Mouse (Mus musculus): Measurements from ENCODE around the gene Mbnl2. TPM values are rescaled to one million over a fixed set of nuclear protein-coding genes. Genes with fewer than 3 reads are reported as not detected.

Mbnl2 gene
- polyA plus RNA-seq, 1 experiment from 2014 or later = 36.4 TPM

- H3K27me3 ChIP-seq (ENCODE audit: control insufficient read depth, insufficient read depth, low read length) = no peaks in the 10 kb centered on the region
- H3K4me1 ChIP-seq (ENCODE audit: control insufficient read depth, insufficient read depth, low read length) = no peaks in the 10 kb centered on the region
- H3K36me3 ChIP-seq (ENCODE audit: control insufficient read depth, insufficient read depth, low read length) = no peaks in the 10 kb centered on the region
- WGBS = 92% methylated on average over 10 of the region's 10 CpGs
- H3K4me2 ChIP-seq = no peak overlapping the region
- H3K9me3 ChIP-seq (ENCODE audit: control insufficient read depth, low read length) = no peaks in the 10 kb centered on the region
- no peak for DNase-seq (ENCODE audit: low spot score, missing footprints)
- no peak for ATAC-seq (ENCODE audit: low FRiP score)
- no peak overlapping the region for H3K27ac ChIP-seq (ENCODE audit: low read depth, low read length)
- H3K4me3 ChIP-seq (ENCODE audit: low read depth, low read length) = no peak overlapping the region
- no peak overlapping the region for H3K9ac ChIP-seq (ENCODE audit: low read length)
These were observed 134.4 kb downstream of the Mbnl2 start for GRCm38 (mm10) chr14:120409854-120410253.

DNA sequence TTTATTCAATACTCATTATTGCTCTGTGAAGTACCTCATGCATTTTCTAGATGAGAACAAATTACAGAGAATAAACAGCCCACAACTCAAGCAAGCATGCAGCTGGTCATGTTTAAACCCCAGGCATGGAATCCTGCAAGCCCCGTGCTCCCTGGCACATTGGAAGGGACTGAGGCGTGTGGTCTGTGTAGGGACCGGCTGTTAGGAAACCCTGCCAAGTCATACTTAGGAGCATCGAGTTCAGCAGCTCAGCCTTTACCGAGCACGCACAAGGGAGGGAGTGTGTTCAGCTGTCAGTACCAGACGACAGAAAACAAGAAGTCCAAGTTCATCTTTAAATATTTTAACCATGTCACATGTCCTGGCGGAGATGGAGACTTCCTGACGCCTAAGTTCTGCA is 141.4 kb downstream of the Mbnl2 start:
- no peak for DNase-seq (ENCODE audit: low spot score, missing footprints)
- no peak overlapping the region for H3K27ac ChIP-seq (ENCODE audit: low read depth, low read length)
- H3K9me3 ChIP-seq (ENCODE audit: control insufficient read depth, low read length) = no peaks in the 10 kb centered on the region
- no peaks in the 10 kb centered on the region for H3K4me1 ChIP-seq (ENCODE audit: control insufficient read depth, insufficient read depth, low read length)
- H3K9ac ChIP-seq (ENCODE audit: low read length) = no peak overlapping the region
- no peak overlapping the region for H3K4me2 ChIP-seq
- no peaks in the 10 kb centered on the region for H3K36me3 ChIP-seq (ENCODE audit: control insufficient read depth, insufficient read depth, low read length)
- H3K4me3 ChIP-seq (ENCODE audit: low read depth, low read length) = no peak overlapping the region
- no peak for ATAC-seq (ENCODE audit: low FRiP score)
- H3K27me3 ChIP-seq (ENCODE audit: control insufficient read depth, insufficient read depth, low read length) = no peaks in the 10 kb centered on the region
- WGBS = 90% methylated on average over 9 of the region's 9 CpGs

DNA sequence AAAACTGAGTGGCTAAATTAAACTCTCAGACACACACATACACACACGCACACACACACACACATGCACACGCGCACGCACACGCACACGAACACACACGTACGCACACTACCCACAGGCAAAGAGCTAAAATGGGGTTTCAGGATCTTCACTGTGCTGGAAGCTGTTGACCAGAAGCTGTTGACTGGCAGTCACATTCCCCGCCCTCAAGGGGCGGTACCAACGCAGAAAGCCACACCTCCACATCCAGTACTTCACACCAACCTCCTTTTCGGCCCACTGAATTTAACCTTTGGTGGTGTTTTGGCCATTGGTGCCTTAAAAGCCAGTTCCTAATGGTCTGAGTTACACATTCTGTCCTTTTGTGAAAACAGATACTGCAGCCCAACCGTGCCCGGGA is 143.5 kb downstream of the Mbnl2 start:
- Histone ChIP-seq H3K4me3 (ENCODE audit: low read depth, low read length) (no peak overlapping the region), H3K4me2 (no peak overlapping the region), H3K4me1 (ENCODE audit: control insufficient read depth, insufficient read depth, low read length) (no peaks in the 10 kb centered on the region), H3K9ac (ENCODE audit: low read length) (no peak overlapping the region), H3K9me3 (ENCODE audit: control insufficient read depth, low read length) (no peaks in the 10 kb centered on the region), H3K27ac (ENCODE audit: low read depth, low read length) (no peak overlapping the region), H3K36me3 (ENCODE audit: control insufficient read depth, insufficient read depth, low read length) (no peaks in the 10 kb centered on the region), H3K27me3 (ENCODE audit: control insufficient read depth, insufficient read depth, low read length) (no peaks in the 10 kb centered on the region)
- 71% methylated on average over 14 of the region's 14 CpGs for WGBS
- DNase-seq (ENCODE audit: low spot score, missing footprints) (peak; percentile 86), ATAC-seq (ENCODE audit: low FRiP score) (no peak)

DNA sequence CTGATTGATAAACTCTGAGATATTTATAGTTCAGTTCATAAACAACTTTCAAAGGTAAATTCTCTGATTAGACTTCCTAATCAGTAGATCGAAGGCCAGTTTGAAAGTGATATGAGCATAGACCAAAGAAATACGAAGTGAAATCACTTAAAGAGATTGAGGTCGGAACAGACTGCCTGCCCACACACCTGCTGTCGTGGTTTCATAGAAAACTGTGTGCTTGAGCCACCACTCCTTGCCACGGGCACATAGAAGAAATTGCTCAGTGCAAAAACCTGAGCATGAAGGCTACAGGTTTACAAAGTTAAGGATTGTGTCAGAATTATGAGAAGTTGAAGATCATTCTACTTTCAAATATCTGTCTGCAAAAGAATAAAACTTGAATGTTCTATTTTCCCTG is 153.0 kb downstream of the Mbnl2 start:
- 93% methylated on average over 5 of the region's 5 CpGs for WGBS
- Histone ChIP-seq H3K27ac (ENCODE audit: low read depth, low read length) (no peak overlapping the region), H3K36me3 (ENCODE audit: control insufficient read depth, insufficient read depth, low read length) (no peaks in the 10 kb centered on the region), H3K27me3 (ENCODE audit: control insufficient read depth, insufficient read depth, low read length) (no peaks in the 10 kb centered on the region), H3K9ac (ENCODE audit: low read length) (no peak overlapping the region), H3K4me3 (ENCODE audit: low read depth, low read length) (no peak overlapping the region), H3K4me1 (ENCODE audit: control insufficient read depth, insufficient read depth, low read length) (no peaks in the 10 kb centered on the region), H3K4me2 (no peak overlapping the region), H3K9me3 (ENCODE audit: control insufficient read depth, low read length) (peaks cover 3% of the 10 kb centered on the region; the same call in 1 of the 2 replicates)
- no peak for ATAC-seq (ENCODE audit: low FRiP score)
- DNase-seq (ENCODE audit: low spot score, missing footprints) = no peak

- no peak overlapping the region for H3K4me3 ChIP-seq (ENCODE audit: low read depth, low read length)
- no peaks in the 10 kb centered on the region for H3K36me3 ChIP-seq (ENCODE audit: control insufficient read depth, insufficient read depth, low read length)
- no peaks in the 10 kb centered on the region for H3K9me3 ChIP-seq (ENCODE audit: control insufficient read depth, low read length)
- no peak for ATAC-seq (ENCODE audit: low FRiP score)
- H3K9ac ChIP-seq (ENCODE audit: low read length) = no peak overlapping the region
- no peaks in the 10 kb centered on the region for H3K27me3 ChIP-seq (ENCODE audit: control insufficient read depth, insufficient read depth, low read length)
- peak; percentile 89 for DNase-seq (ENCODE audit: low spot score, missing footprints)
- H3K27ac ChIP-seq (ENCODE audit: low read depth, low read length) = no peak overlapping the region
- no peak overlapping the region for H3K4me2 ChIP-seq
- no peaks in the 10 kb centered on the region for H3K4me1 ChIP-seq (ENCODE audit: control insufficient read depth, insufficient read depth, low read length)
These were observed 157.3 kb downstream of the Mbnl2 start for GRCm38 (mm10) chr14:120432773-120433172.

- no peak overlapping the region for H3K4me2 ChIP-seq
- H3K36me3 ChIP-seq (ENCODE audit: control insufficient read depth, insufficient read depth, low read length) = no peaks in the 10 kb centered on the region
- DNase-seq (ENCODE audit: low spot score, missing footprints) (peak; percentile 85), ATAC-seq (ENCODE audit: low FRiP score) (no peak)
- no peaks in the 10 kb centered on the region for H3K9me3 ChIP-seq (ENCODE audit: control insufficient read depth, low read length)
- 80% methylated on average over 8 of the region's 8 CpGs for WGBS
- H3K27ac ChIP-seq (ENCODE audit: low read depth, low read length) = no peak overlapping the region
- H3K9ac ChIP-seq (ENCODE audit: low read length) = no peak overlapping the region
- no peaks in the 10 kb centered on the region for H3K27me3 ChIP-seq (ENCODE audit: control insufficient read depth, insufficient read depth, low read length)
- no peak overlapping the region for H3K4me3 ChIP-seq (ENCODE audit: low read depth, low read length)
- H3K4me1 ChIP-seq (ENCODE audit: control insufficient read depth, insufficient read depth, low read length) = no peaks in the 10 kb centered on the region
These were observed 158.5 kb downstream of the Mbnl2 start for GRCm38 (mm10) chr14:120433931-120434398.

DNA sequence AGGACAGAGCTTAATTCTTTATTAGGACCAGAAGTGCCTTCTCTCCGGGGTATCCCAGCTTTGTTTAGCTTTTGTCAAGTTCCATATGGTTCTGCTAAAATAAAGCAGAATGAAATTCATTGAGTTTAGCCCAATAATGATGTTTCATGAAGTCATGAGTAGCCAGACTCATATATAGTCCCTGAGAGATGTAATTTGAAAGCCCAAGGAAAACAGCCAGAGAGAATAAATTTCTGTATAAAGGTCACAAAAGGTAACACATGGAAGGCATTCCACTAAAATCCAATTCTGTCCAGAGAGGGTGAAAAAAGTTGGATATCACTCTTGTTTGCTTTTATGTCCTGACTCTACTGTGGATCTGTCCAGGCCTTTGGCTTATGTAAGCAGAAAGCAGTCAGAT is 159.4 kb downstream of the Mbnl2 start:
- no peak overlapping the region for H3K4me2 ChIP-seq
- no peak overlapping the region for H3K27ac ChIP-seq (ENCODE audit: low read depth, low read length)
- H3K4me3 ChIP-seq (ENCODE audit: low read depth, low read length) = no peak overlapping the region
- H3K27me3 ChIP-seq (ENCODE audit: control insufficient read depth, insufficient read depth, low read length) = no peaks in the 10 kb centered on the region
- H3K9ac ChIP-seq (ENCODE audit: low read length) = no peak overlapping the region
- no peaks in the 10 kb centered on the region for H3K36me3 ChIP-seq (ENCODE audit: control insufficient read depth, insufficient read depth, low read length)
- no peak for DNase-seq (ENCODE audit: low spot score, missing footprints)
- H3K4me1 ChIP-seq (ENCODE audit: control insufficient read depth, insufficient read depth, low read length) = no peaks in the 10 kb centered on the region
- H3K9me3 ChIP-seq (ENCODE audit: control insufficient read depth, low read length) = no peaks in the 10 kb centered on the region
- 85% methylated on average over 1 of the region's 1 CpGs for WGBS
- no peak for ATAC-seq (ENCODE audit: low FRiP score)

GRCm38 (mm10) chr14:120440716-120441115 is 165.2 kb downstream of the Mbnl2 start:
- Histone ChIP-seq H3K9ac (ENCODE audit: low read length) (no peak overlapping the region), H3K4me2 (no peak overlapping the region), H3K27ac (ENCODE audit: low read depth, low read length) (no peak overlapping the region), H3K36me3 (ENCODE audit: control insufficient read depth, insufficient read depth, low read length) (no peaks in the 10 kb centered on the region), H3K9me3 (ENCODE audit: control insufficient read depth, low read length) (no peaks in the 10 kb centered on the region), H3K4me3 (ENCODE audit: low read depth, low read length) (no peak overlapping the region), H3K27me3 (ENCODE audit: control insufficient read depth, insufficient read depth, low read length) (no peaks in the 10 kb centered on the region), H3K4me1 (ENCODE audit: control insufficient read depth, insufficient read depth, low read length) (no peaks in the 10 kb centered on the region)
- DNase-seq (ENCODE audit: low spot score, missing footprints) (no peak), ATAC-seq (ENCODE audit: low FRiP score) (no peak)

GRCm38 (mm10) chr14:120441256-120441655 is 165.8 kb downstream of the Mbnl2 start:
- no peaks in the 10 kb centered on the region for H3K36me3 ChIP-seq (ENCODE audit: control insufficient read depth, insufficient read depth, low read length)
- DNase-seq (ENCODE audit: low spot score, missing footprints) (no peak), ATAC-seq (ENCODE audit: low FRiP score) (no peak)
- no peak overlapping the region for H3K4me3 ChIP-seq (ENCODE audit: low read depth, low read length)
- H3K9ac ChIP-seq (ENCODE audit: low read length) = no peak overlapping the region
- H3K9me3 ChIP-seq (ENCODE audit: control insufficient read depth, low read length) = no peaks in the 10 kb centered on the region
- WGBS = 91% methylated on average over 4 of the region's 4 CpGs
- no peak overlapping the region for H3K4me2 ChIP-seq
- H3K27ac ChIP-seq (ENCODE audit: low read depth, low read length) = no peak overlapping the region
- H3K4me1 ChIP-seq (ENCODE audit: control insufficient read depth, insufficient read depth, low read length) = no peaks in the 10 kb centered on the region
- H3K27me3 ChIP-seq (ENCODE audit: control insufficient read depth, insufficient read depth, low read length) = no peaks in the 10 kb centered on the region

DNA sequence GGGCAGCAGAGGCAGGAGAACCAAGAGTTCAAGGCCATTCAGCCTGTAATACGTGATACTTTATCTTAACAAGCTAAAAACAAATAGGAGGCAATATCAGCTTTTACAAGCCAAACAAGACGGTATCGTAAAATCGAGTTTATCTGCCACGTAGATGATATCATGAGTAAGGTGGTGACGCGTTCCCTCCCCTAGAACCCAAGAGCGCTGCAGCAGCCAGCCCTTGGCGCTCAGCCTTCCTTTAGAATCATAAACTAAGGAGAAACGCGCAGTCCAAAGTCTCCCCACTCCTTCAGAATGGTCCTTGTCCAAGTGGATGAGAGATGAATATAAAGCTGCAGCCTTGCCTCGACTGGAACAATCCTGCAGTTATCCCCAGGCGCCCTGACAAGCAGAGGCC is 166.4 kb downstream of the Mbnl2 start:
- Histone ChIP-seq H3K36me3 (ENCODE audit: control insufficient read depth, insufficient read depth, low read length) (no peaks in the 10 kb centered on the region), H3K27ac (ENCODE audit: low read depth, low read length) (no peak overlapping the region), H3K4me1 (ENCODE audit: control insufficient read depth, insufficient read depth, low read length) (no peaks in the 10 kb centered on the region), H3K27me3 (ENCODE audit: control insufficient read depth, insufficient read depth, low read length) (no peaks in the 10 kb centered on the region), H3K4me2 (no peak overlapping the region), H3K4me3 (ENCODE audit: low read depth, low read length) (no peak overlapping the region), H3K9me3 (ENCODE audit: control insufficient read depth, low read length) (no peaks in the 10 kb centered on the region), H3K9ac (ENCODE audit: low read length) (no peak overlapping the region)
- ATAC-seq (ENCODE audit: low FRiP score) = no peak
- DNase-seq (ENCODE audit: low spot score, missing footprints) = no peak
- 90% methylated on average over 13 of the region's 13 CpGs for WGBS
